Mouse (Mus musculus) spleen, adult 2 months (tissue): ENCODE data around the gene Tmem102. TPM values are rescaled to one million over a fixed set of nuclear protein-coding genes. Genes with fewer than 3 reads are reported as not detected.

Experiments used
- DNase-seq, 2 experiments: peaks; one replicate each; pipeline versions ENCODE4 v3.0.0 to v3.0.0-alpha.2; 2012 to 2021; ENCODE audit warnings: low spot score in 2 of 2, low read depth in 1 of 2
- H3K27ac ChIP-seq: fragments of 200-500 bp; 2 replicates; pipeline ENCODE4 v1.5.1; 2012; ENCODE audit warnings: low read length, inconsistent platforms; ENCODE audit not compliant: insufficient read depth
- H3K27me3 ChIP-seq: fragments of 200-500 bp; 2 replicates; pipeline ENCODE4 v1.6.1; 2012; ENCODE audit warnings: mild to moderate bottlenecking, moderate library complexity, low read length, inconsistent platforms; ENCODE audit not compliant: control insufficient read depth, insufficient read depth
- H3K36me3 ChIP-seq: fragments of 200-500 bp; 2 replicates; pipeline ENCODE4 v1.6.1; 2012; ENCODE audit warnings: mild to moderate bottlenecking, low read length, inconsistent platforms; ENCODE audit not compliant: control insufficient read depth, insufficient read depth
- H3K4me1 ChIP-seq: fragments of 200-500 bp; 2 replicates; pipeline ENCODE4 v1.6.1; 2011; ENCODE audit warnings: inconsistent platforms; ENCODE audit not compliant: control insufficient read depth, insufficient read depth, insufficient read length
- H3K4me3 ChIP-seq: fragments of 200-500 bp; 2 replicates; pipeline ENCODE4 v1.5.1; 2011; ENCODE audit warnings: mild to moderate bottlenecking, inconsistent platforms; ENCODE audit not compliant: insufficient read depth, insufficient read length; ENCODE audit errors: extremely low read depth
- CTCF ChIP-seq: fragments of 200-500 bp; IDR thresholded peaks from 2 replicates; pipeline ENCODE4 v1.5.1; 2011; ENCODE audit warnings: mild to moderate bottlenecking, inconsistent platforms; ENCODE audit not compliant: insufficient read depth, insufficient read length, insufficient replicate concordance; ENCODE audit errors: extremely low read depth
- POLR2A ChIP-seq: fragments of 200-500 bp; IDR thresholded peaks from 2 replicates; pipeline ENCODE4 v1.6.1; 2011; ENCODE audit warnings: low read depth, low read length, inconsistent platforms
- WGBS: fragments of 180-500 bp; shearing (Covaris S2); methylation state at CpG from one replicate; pipeline ENCODE4 v1.1.7; 2018; 5-methylcytosine and 5-hydroxymethylcytosine counted together
- polyA plus RNA-seq: library from polyadenylated mRNA; depleted of rRNA; stranded (reverse); fragments of >200 nt; gene quantifications from 2 replicates; pipeline ENCODE4 v1.2.3, GENCODE M21; 2012

The Tmem102 gene
- polyA plus RNA-seq, 1 experiment, result 0.23 TPM

DNA sequence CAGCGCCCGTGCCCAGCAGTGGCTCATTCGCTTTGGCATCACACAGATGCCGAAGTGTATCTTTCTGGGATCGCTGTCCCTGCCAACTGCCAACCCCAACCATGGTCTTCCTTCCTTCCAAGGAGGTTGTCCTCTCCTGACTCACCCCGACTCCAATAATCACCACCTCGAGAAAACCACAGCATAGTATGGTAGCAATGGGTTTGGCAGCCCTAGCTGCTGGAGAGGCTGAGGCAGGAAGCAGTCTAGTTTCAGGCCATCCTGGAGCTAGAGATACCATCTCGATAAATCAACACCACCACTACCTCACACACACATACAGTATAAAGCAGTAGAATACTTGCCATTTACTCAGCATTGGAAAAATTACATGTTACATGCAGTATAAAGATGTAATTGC lies 13.4 kb upstream of the Tmem102 start:
- H3K4me1 ChIP-seq, result no peaks in the 10 kb centered on the region
- no peaks in the 10 kb centered on the region for H3K36me3 ChIP-seq
- TF ChIP-seq POLR2A, result no peak
- H3K27ac ChIP-seq, result no peak overlapping the region
- no peaks in the 10 kb centered on the region for H3K27me3 ChIP-seq
- no peak overlapping the region for H3K4me3 ChIP-seq
- WGBS, result 65% methylated on average over 8 of the region's 8 CpGs
- no peak for DNase-seq

DNA sequence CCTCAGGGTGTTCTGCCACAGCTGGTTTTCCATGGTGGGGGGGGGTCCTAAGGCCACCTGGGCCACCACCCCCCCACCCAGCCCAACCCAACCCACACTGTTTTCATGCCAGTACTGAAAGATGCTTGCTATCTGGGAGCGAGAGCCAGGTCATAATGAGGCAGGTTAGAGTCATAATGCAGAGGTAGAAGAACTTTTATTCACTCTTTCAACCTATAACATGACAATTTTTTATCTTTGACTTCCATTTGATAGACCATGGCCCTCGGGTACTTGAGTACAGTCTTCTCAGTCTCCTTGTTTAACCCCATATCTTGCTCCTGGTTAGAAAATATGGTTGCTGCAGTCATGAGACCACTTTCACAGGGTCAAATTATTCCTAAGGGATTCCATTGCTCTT lies 12.9 kb upstream of the Tmem102 start, which contains the start of gene Spem2:
Spem2 (minus strand) TSS at position 101 of the 400 bp plus-strand sequence.
- no peaks in the 10 kb centered on the region for H3K27me3 ChIP-seq
- 81% methylated on average over 2 of the region's 2 CpGs for WGBS
- H3K27ac ChIP-seq, result no peak within 1 kb of the TSS
- H3K4me1 ChIP-seq, result no peaks in the 10 kb centered on the region
- no peak within 1 kb of the TSS for H3K4me3 ChIP-seq
- TF ChIP-seq CTCF (no peak), POLR2A (no peak)
- no peak for DNase-seq
- no peaks in the 10 kb centered on the region for H3K36me3 ChIP-seq

DNA sequence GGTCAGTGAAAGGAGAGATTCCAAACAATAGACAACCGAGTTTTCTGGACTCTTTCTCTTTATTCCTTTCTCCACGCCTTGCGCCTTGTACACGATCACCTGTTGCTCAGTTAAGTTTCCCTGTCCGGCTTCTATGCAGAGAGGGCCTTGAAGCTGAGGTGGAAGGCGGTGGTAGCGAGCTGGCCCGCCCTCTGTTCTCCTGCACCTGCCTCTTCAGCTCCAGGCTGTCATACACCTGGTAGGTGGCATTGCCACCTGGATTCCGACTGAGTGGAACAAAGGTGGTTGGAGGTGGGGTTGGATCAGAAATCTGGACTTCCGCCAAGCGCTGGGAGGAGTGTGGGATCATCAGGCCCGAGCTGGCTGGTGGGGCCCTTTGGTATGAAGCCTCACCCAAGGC lies 11.1 kb upstream of the Tmem102 start:
- Histone ChIP-seq H3K36me3 (no peaks in the 10 kb centered on the region), H3K4me3 (no peak overlapping the region), H3K27ac (no peak overlapping the region), H3K4me1 (no peaks in the 10 kb centered on the region), H3K27me3 (no peaks in the 10 kb centered on the region; the same call in 1 of the 2 replicates)
- TF ChIP-seq POLR2A, result no peak
- no peak for TF ChIP-seq CTCF
- no peak for DNase-seq
- WGBS, result 94% methylated on average over 12 of the region's 12 CpGs

DNA sequence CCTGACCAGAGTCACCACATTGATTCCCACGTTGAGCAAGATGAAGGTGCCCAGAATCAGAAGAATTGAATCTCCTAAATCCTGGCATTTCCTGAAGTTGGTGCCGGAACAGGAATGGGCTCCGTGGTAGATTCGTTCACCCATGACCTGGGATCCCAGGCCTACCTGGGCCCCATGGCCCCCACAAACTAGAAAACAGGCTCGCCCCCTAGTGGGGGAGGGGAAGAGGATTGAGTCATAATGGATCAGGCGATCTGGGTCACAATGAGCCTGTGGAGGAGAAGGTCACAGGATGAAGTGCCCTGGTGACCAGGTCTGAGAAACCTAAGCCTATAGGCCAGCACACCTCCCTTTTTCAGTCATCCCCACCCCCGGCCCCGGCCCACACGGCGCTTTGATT lies 9.7 kb upstream of the Tmem102 start, which contains the start of gene Gm39566:
Gm39566 (minus strand) TSS at position 144 of the 400 bp plus-strand sequence.
- TF ChIP-seq POLR2A (no peak), CTCF (no peak)
- no peak for DNase-seq
- Histone ChIP-seq H3K27me3 (no peaks in the 10 kb centered on the region; the same call in 1 of the 2 replicates), H3K4me3 (no peak within 1 kb of the TSS), H3K27ac (no peak within 1 kb of the TSS), H3K36me3 (no peaks in the 10 kb centered on the region), H3K4me1 (no peaks in the 10 kb centered on the region)
- WGBS, result 70% methylated on average over 10 of the region's 10 CpGs

DNA sequence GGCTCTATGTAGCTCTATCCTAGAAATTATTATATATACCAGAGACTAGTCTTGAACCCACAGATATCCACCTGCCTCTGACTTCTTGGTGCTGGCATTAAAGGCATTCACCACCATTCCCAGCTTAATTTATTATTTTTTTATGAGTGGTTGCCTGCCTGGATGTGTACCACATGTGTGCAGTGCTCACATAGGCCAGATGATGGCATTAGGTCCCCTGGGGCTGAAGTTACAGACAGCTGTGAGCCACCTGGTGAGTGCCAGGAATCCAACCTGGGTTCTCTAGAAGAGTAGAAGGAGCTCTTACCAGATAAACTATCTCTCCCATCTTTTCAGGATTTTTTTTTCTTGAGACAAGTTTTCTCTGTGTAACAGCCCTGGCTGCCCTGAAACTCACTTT lies 4.9 kb upstream of the Tmem102 start:
- Histone ChIP-seq H3K4me3 (no peak overlapping the region), H3K4me1 (no peaks in the 10 kb centered on the region), H3K36me3 (no peaks in the 10 kb centered on the region), H3K27ac (no peak overlapping the region), H3K27me3 (no peaks in the 10 kb centered on the region; the same call in none of the 2 replicates)
- no peak for DNase-seq
- TF ChIP-seq CTCF (no peak), POLR2A (no peak)

DNA sequence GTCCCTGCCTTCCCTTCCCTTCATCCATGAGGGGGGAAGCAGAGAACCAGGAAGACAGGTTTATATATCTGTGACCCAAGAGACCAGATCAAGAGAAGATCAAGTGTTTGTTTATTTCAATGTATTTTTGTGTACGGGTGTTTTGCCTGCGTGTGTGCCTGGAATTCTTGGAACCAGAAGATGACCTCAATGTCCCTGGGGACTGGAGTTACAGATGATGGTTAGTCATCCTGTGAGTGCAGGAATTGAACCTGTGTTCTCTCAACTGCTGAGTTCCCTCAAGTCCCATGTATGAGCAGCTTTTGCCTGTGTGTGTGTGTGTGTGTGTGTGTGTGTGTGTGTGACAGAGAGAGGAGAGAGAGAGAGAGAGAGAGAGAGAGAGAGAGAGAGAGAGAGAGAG lies 2.2 kb upstream of the Tmem102 start:
- Histone ChIP-seq H3K27ac (no peak overlapping the region), H3K36me3 (no peaks in the 10 kb centered on the region), H3K4me1 (peaks cover 12% of the 10 kb centered on the region), H3K4me3 (no peak overlapping the region), H3K27me3 (peaks cover 12% of the 10 kb centered on the region)
- WGBS, result 89% methylated on average over 2 of the region's 2 CpGs
- TF ChIP-seq POLR2A (no peak), CTCF (no peak)
- DNase-seq, result no peak

DNA sequence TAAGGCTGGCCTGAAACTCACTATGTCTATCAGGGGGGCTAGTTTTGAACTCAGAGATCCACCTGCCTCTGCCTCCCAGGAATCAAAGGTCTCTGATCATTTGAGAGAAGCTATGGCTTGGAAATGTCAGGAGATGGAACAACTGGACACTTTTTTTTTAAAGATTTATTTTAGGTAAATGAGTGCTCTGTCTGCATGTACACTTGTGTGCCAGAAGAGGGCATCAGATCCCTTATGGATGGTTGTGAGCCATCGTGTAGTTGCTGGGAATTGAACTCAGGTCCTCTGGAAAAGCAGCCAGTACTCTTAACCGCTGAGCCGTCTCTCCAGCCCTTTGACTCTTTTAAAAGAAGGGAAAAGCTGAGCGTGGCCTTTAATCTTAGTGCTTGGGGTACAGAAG lies 954 bp upstream of the Tmem102 start:
- H3K36me3 ChIP-seq, result no peaks in the 10 kb centered on the region
- H3K27me3 ChIP-seq, result peaks cover 22% of the 10 kb centered on the region
- no peak overlapping the region for H3K4me3 ChIP-seq
- no peak overlapping the region for H3K27ac ChIP-seq
- WGBS, result 88% methylated on average over 4 of the region's 4 CpGs
- TF ChIP-seq POLR2A (no peak), CTCF (no peak)
- DNase-seq, result no peak
- peaks cover 17% of the 10 kb centered on the region for H3K4me1 ChIP-seq

DNA sequence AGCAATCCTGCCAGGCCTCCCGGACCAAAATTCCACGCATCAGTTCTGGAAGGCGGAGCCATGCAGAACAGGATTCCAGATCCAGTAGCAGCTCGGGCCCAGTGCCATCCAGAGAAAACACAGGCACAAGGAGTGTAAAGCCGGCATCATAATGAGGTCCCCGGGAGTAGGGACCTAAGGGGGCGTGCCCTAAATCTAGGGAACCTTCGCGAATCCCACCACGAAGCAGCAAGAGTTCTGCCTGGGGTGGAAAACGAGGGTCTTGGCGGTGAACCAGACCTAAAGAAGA lies 828 bp downstream of the Tmem102 start:
- Histone ChIP-seq H3K27me3 (peaks cover 28% of the 10 kb centered on the region), H3K36me3 (no peaks in the 10 kb centered on the region), H3K4me3 (no peak overlapping the region), H3K4me1 (peaks cover 33% of the 10 kb centered on the region), H3K27ac (no peak overlapping the region)
- DNase-seq, result no peak
- no peak for TF ChIP-seq CTCF
- TF ChIP-seq POLR2A, result no peak
- 51% methylated on average over 12 of the region's 12 CpGs for WGBS
